Mouse (Mus musculus): ENCODE measurements around the gene Slc27a2.
A peak's percentile ranks its signal among the peaks of the same experiment; 100 is the strongest.
"Not testable (repeated sequence)": the region's sequence is repeated elsewhere in the genome, so short reads cannot be mapped to it uniquely, and the experiment has no call there.

Gene Slc27a2

DNA sequence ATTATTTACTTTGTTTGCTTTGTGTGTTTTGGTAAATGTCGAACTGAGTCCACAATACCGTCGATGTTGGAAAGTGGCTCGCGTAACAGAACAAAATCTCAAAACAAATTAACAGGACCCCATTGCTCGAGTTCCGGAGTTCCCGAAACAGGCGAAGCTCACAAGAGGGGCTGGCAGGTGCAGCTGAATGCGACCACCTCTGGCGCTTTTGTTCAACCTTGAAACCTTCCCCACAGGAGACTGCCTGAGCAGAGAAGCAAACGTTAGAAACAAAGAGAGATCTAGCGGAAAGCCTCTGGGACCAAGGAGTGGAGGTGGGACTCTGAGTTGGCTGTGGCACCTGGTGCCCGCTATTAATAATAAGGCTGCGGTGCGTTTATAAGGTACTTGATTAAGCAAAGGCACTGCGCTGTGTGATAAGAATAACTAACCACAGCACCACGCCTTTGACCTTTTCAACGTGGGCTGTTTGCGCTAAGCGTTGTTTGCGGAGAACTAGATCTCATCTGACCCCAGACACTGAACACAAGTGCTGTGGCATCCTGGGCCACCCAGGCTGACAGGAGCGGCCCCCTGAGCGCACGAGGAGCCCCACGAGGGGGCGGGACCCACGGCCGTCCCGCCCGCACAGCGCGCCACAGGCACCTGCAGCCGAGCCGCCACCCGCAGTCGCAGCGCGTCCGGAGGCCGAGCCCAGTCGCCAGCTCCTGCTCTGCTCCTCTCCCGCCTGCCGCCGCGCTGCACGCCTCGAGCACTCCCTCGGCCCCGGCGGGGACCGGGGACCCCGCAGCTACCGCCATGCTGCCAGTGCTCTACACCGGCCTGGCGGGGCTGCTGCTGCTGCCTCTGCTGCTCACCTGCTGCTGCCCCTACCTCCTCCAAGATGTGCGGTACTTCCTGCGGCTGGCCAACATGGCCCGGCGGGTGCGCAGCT lies at the start of gene Slc27a2:
Gene Slc27a2 (plus strand): TSS at position 51 of the 934 bp plus-strand sequence.
- peak in 1 of 2 experiments; percentile 15 for DNase-seq (ENCODE audit: low spot score in 2 of 2)

- no peak for DNase-seq (ENCODE audit: low spot score in 2 of 2)
These were observed 47.1 kb upstream of the Slc27a2 start for GRCm38 (mm10) chr2:126505156-126505555.

DNA sequence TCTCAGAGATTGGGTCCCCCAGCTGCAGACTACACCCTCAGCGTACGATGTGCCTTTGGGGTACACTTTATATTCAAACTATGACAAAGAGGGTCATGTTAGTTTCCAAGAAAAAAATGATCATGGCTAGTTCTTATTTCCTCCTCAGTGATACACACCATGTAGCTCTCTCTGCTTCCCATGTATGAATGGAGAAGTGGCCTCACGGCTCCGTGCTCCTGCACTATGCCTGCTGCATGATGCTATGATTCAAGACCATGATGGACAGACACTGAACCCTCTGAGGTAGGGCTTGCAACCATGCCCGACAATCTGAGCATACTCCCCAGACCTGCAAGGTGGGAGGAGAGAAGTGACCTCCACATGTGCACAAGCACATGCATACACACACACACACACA lies 44.7 kb upstream of the Slc27a2 start:
- no peak for DNase-seq (ENCODE audit: low spot score in 2 of 2)

- no peak for DNase-seq (ENCODE audit: low spot score in 2 of 2)
These were observed 44.0 kb upstream of the Slc27a2 start for GRCm38 (mm10) chr2:126508228-126508627.

DNA sequence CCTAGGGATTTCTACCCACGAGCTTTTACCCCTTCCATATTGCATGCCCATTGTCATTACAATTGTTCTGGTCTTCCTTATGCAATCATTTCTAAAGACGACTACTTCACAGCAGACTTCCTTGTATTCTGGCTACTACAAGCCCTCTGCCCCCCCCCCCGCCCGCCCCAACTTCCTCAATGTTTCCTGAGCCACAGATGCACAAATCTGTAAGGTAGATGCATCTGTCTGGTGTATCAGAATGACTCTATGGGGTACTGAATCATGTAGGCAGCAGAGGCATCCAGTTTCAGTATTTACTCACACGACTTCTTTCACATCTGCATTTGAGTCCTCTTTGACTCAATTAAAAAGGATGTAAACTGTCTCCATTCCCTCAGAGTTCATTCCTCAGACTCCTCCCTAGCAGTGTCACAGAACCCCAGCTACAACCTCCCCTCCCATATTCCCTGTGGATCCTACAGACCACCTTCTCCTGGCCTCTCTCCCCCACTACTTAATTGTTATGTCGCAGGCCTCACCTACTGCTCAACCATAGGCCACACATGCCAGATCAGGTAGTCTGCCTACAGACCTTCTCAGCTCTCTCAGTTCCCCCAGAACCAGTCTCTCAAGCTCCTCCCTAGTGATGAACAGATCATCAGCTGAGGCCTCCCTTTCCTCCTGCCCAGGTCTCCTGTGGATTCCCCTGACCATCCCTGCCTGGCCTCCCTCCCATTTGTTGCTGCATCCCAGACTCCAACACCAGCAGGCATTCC lies 37.0 kb upstream of the Slc27a2 start:
- DNase-seq (ENCODE audit: low spot score in 2 of 2), result no peak

- DNase-seq (ENCODE audit: low spot score in 2 of 2), result peak in 1 of 2 experiments; percentile 66
These were observed 32.2 kb upstream of the Slc27a2 start for GRCm38 (mm10) chr2:126519872-126520581.

GRCm38 (mm10) chr2:126520828-126521227 lies 31.4 kb upstream of the Slc27a2 start:
- no peak for DNase-seq (ENCODE audit: low spot score in 2 of 2)

DNA sequence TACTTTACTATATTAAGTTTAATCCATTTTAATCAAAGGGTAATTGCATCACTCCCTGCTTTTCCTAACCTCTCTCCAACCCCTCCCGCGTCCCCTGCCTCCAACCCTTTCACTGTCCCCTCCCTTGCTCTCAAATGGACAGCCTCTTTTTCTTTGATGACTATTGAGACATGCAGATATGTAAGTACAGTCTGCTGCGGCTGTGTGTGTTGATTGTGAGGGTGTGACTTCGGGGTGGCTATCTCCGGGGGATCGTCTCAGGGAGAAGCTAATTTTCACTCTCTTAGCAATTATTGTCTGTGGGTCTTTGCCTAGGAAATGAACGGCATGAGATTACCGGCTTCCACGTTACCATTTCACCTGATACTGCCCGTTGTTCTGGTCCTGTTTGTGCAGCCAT lies 30.7 kb upstream of the Slc27a2 start:
- no peak for DNase-seq (ENCODE audit: low spot score in 2 of 2)

DNA sequence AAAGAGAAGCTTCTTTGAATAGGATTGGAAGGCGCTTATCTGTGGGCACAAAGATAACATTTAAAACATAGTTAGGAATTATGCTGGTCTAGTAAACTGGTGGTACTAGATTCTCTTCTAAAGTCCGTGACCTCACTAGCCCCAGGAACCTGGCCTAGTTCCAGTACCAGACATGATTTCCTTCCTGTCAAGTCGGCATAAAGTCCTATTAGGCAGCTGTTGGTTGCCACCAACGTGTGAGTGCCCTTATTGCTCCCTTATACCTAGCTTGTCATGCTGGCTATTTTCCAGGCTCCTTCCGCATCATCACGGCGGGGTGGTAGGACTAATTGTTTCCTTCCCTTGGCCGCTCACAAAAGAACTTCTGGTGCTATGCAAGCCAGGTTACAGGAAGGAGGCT lies 30.2 kb upstream of the Slc27a2 start:
- DNase-seq (ENCODE audit: low spot score in 2 of 2), result no peak

DNA sequence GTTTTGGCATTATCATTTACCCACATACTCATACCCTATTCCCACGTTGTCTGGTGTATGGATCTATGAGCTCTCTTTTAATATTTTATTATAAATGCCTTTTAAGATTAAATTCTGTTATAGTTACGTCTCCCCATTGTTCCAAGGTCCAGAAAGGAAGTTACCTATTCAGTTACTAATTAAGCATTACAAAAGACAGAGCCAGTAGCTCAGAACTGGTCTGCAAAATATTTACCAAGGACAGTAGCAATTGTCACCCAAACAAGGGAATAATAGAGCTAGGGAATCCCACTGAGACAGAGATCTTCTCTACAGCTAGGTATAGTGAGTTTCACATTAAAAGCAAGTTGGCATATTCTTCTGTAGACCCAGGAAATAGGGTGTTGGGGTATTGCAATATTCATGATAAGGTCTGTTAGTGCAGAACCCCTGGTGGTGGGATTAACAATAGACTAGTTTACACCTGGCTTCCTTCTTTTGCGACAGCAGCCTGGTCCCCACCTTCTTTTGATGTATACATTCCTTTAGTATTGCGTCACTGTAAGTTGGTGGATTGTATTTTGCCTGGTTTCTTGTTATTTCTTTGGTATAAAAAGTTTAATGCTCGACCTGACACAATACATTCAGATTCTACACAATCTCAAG lies 29.0 kb upstream of the Slc27a2 start:
- DNase-seq (ENCODE audit: low spot score in 2 of 2), result not testable (repeated sequence)

GRCm38 (mm10) chr2:126524271-126524670 lies 27.9 kb upstream of the Slc27a2 start:
- no peak for DNase-seq (ENCODE audit: low spot score in 2 of 2)

DNA sequence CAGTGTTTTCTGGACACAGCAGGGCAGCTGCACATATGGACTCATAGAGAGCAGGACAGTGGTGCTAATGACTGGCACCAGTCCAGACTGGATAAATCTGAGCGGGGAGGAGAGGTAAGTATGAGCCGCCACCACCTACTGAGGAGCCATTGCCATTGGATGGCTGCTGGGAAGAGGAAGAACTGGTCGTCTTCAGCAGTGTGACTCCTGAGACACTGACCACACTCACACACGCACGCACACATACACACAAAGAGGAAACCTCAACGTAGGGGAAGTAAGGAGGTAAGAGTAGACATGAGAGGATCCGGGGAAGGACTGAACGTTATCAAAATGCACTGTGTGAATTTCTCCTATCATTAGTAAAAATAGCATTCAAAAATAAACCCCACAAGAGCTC lies 24.7 kb upstream of the Slc27a2 start:
- no peak for DNase-seq (ENCODE audit: low spot score in 2 of 2)

DNA sequence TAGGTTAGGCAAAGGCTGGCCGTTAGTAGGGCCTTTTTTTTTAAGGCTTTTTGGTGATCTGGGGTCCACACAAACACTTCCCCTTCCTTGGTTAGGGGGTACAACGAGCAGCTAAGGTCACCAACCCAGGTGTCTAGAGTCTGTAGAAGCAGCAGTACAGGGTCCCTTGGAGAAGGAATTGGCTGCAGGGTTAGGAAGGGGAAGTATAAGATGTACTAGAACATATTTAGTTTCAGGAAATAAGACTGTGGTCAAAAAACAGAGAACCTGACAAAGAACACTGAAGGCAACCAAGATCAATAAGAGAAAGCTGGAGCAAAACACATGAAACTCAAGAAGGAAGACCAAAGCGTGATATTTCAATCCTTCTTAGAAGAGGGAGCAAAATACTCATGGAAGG lies 21.6 kb upstream of the Slc27a2 start:
- DNase-seq (ENCODE audit: low spot score in 2 of 2), result no peak

- no peak for DNase-seq (ENCODE audit: low spot score in 2 of 2)
These were observed 14.6 kb upstream of the Slc27a2 start for GRCm38 (mm10) chr2:126537654-126538053.

- no peak for DNase-seq (ENCODE audit: low spot score in 2 of 2)
These were observed 11.7 kb upstream of the Slc27a2 start for GRCm38 (mm10) chr2:126540390-126540925.

DNA sequence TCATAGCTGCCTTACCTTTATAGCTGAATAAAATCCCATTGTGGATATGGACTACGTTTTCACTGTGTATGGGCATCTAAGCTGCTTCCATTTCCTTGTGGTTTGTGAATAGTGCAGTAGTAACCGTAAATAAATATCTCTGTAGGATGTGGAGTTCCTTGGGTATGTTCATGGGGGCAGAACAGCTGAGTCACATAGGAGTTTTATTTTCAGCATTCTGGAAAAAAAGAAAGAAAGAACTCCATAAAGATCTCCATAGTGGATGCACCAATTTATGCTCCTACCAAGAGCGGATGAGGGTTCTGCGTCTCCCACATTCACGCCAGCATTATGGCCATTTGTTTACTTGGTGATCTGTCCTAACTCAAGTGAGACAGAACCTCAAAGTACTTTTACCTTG lies 10.0 kb upstream of the Slc27a2 start:
- DNase-seq (ENCODE audit: low spot score in 2 of 2), result no peak

GRCm38 (mm10) chr2:126545297-126545696 lies 6.9 kb upstream of the Slc27a2 start:
- no peak for DNase-seq (ENCODE audit: low spot score in 2 of 2)

GRCm38 (mm10) chr2:126546392-126546791 lies 5.8 kb upstream of the Slc27a2 start:
- no peak for DNase-seq (ENCODE audit: low spot score in 2 of 2)

DNA sequence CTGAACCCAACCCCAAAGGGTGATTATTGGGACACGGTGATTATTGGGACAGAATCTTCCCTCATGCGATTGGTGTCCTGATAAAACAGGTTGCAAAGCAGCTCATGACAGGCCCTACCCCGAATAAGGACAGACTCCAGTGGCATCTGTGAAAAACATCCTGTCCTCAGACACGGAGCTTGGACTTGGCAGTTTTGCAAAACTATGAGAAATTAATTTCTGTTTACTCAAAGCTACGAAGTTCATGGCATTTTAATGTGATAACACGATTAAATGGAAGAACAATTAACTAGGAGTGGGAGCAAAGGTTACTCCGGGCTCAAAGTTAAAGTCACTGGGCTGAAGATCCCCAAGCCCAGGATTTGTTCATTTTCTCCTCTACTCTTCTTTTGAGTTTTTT lies 2.5 kb upstream of the Slc27a2 start:
- DNase-seq (ENCODE audit: low spot score in 2 of 2), result no peak

- no peak for DNase-seq (ENCODE audit: low spot score in 2 of 2)
These were observed 840 bp upstream of the Slc27a2 start for GRCm38 (mm10) chr2:126551244-126551890.

DNA sequence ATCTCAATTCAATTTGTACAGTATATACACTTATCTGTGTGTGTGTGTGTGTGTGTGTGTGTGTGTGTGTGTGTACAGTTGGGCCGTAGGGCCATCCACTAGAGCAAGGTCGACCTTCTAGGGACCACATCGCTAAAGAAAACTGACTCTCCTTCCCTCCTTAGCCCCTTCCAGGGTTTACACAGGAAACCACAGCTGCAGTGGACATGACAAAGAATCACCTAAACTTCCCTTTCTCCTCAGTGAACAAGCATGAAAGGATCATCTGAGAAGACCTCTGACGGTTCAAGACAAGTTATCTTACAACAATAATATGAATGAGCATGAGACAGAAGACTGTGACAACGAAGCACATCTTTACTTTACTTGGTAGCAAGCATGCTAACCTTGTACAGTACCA lies 311 bp upstream of the Slc27a2 start:
- no peak for DNase-seq (ENCODE audit: low spot score in 2 of 2)
